Mouse (Mus musculus) forebrain, postnatal 0 days (tissue): ENCODE results near the gene Krt36. TPM values are rescaled to one million over a fixed set of nuclear protein-coding genes. Genes with fewer than 3 reads are reported as not detected.
A peak's percentile ranks its signal among the peaks of the same experiment; 100 is the strongest.

Source experiments
- ATAC-seq: fragments of 200-750 bp; cut with Nextera tagmentation; 2 replicates; pipeline ENCODE4 v1.8.0; 2017; ENCODE audit warnings: mild to moderate bottlenecking, moderate library complexity
- DNase-seq: peaks from one replicate; pipeline ENCODE4 v3.0.0-alpha.2; 2015
- H3K27ac ChIP-seq: fragments of 300-500 bp; sonication (generic); 2 replicates; pipeline ENCODE4 v1.5.1; 2014; ENCODE audit warnings: low read depth, mild to moderate bottlenecking, antibody characterized with exemption, low read length, moderate library complexity, mixed read lengths
- H3K27me3 ChIP-seq: fragments of 300-500 bp; sonication (generic); 2 replicates; pipeline ENCODE4 v1.6.1; 2014; ENCODE audit warnings: mild to moderate bottlenecking, low read length, mixed read lengths; ENCODE audit not compliant: insufficient read depth
- H3K36me3 ChIP-seq: fragments of 300-500 bp; sonication (generic); 2 replicates; pipeline ENCODE4 v1.6.1; 2014; ENCODE audit warnings: mild to moderate bottlenecking, moderate library complexity; ENCODE audit not compliant: insufficient read depth
- H3K4me1 ChIP-seq: fragments of 300-500 bp; sonication (generic); 2 replicates; pipeline ENCODE4 v1.6.1; 2014; ENCODE audit warnings: antibody characterized with exemption; ENCODE audit not compliant: insufficient read depth
- H3K4me2 ChIP-seq: fragments of 300-500 bp; sonication (generic); 2 replicates; pipeline ENCODE4 v1.6.1; 2014; ENCODE audit warnings: low read depth, mild to moderate bottlenecking, moderate library complexity
- H3K4me3 ChIP-seq: fragments of 300-500 bp; sonication (generic); 2 replicates; pipeline ENCODE4 v1.5.1; 2014; ENCODE audit warnings: low read depth, low read length, mixed read lengths
- H3K9ac ChIP-seq: fragments of 300-500 bp; sonication (generic); 2 replicates; pipeline ENCODE4 v1.6.1; 2014; ENCODE audit warnings: mild to moderate bottlenecking
- H3K9me3 ChIP-seq: fragments of 300-500 bp; sonication (generic); 2 replicates; pipeline ENCODE4 v1.6.1; 2016; ENCODE audit warnings: low read length
- CTCF ChIP-seq: sonication (generic); IDR thresholded peaks from 2 replicates; pipeline ENCODE4 v1.5.1; 2016; ENCODE audit warnings: antibody characterized with exemption, control low read depth, low read depth
- WGBS: fragments of 180-500 bp; shearing (Covaris S2); extraction: QIAGEN DNeasy Blood & Tissue Kit; methylation state at CpG from one replicate; pipeline ENCODE4 v1.1.7; 2014; 5-methylcytosine and 5-hydroxymethylcytosine counted together
- polyA plus RNA-seq: library from polyadenylated mRNA; unstranded; fragments of >200 nt; fragmentation: Nextera tagmentation; extraction: Ambion mirVana; gene quantifications from 2 replicates; pipeline ENCODE4 v1.2.1, GENCODE M21; 2015
- total RNA-seq: library from RNA; depleted of rRNA; stranded (reverse); fragments of >200 nt; gene quantifications from 2 replicates; pipeline ENCODE4 v1.2.3, GENCODE M21; 2014; rRNA removed

Krt36 gene
- total RNA-seq (not detected in 2 replicates), polyA plus RNA-seq (not detected in 2 replicates)

DNA sequence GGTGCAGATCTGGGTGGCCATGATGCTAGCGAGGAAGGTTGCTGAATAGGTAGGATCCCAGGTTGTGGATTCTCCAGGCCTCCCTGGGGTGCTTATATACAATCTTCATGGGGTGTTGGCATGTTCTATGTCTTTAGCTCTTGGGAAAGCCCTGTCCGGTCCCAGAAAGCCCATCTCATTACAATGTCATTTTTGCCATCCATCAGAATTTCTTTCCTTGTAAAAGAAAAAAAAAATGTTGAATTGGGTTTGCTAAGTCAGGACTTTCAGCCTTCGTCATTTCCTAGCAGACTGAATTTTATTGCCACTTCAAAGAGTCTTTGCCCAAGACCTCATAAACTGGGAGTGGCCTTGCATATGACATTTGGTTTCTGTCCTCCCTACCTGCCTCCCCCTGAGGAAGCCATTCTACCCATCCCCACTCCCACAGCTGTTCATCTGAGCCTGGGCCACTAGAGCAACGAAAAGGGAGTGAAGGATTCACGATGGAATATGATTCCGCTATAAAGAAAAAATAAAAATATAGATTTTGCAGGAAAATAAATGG is at the start of gene Krt36:
TSS of gene Krt36 (minus strand) at position 51 of the 547 bp plus-strand sequence.
- TF ChIP-seq CTCF = no peak
- DNase-seq = no peak

GRCm38 (mm10) chr11:100148615-100149330 is 43.3 kb upstream of the Krt36 start, which contains the start of gene Krt19:
Krt19 (minus strand) TSS chr11:100148665.
- WGBS = 41% methylated on average over 9 of the region's 9 CpGs
- ATAC-seq = no peak
- no peaks in the 10 kb centered on the region for H3K4me1 ChIP-seq
- no peak for DNase-seq
- H3K9me3 ChIP-seq = no peaks in the 10 kb centered on the region
- H3K9ac ChIP-seq = no peak within 1 kb of the TSS
- H3K4me2 ChIP-seq = no peak within 1 kb of the TSS
- no peak within 1 kb of the TSS for H3K27ac ChIP-seq
- no peak within 1 kb of the TSS for H3K4me3 ChIP-seq
- H3K36me3 ChIP-seq = no peaks in the 10 kb centered on the region
- peaks cover 14% of the 10 kb centered on the region for H3K27me3 ChIP-seq
- TF ChIP-seq CTCF = no peak

More for the DNA sequence above, at the start of gene Krt36:
- no peaks in the 10 kb centered on the region for H3K9me3 ChIP-seq
- WGBS = 91% methylated on average over 6 of the region's 6 CpGs
- no peak within 1 kb of the TSS for H3K4me3 ChIP-seq
- H3K36me3 ChIP-seq = no peaks in the 10 kb centered on the region
- ATAC-seq = no peak
- no peaks in the 10 kb centered on the region for H3K27me3 ChIP-seq
- H3K27ac ChIP-seq = no peak within 1 kb of the TSS
- H3K9ac ChIP-seq = no peak within 1 kb of the TSS
- H3K4me2 ChIP-seq = no peak within 1 kb of the TSS
- no peaks in the 10 kb centered on the region for H3K4me1 ChIP-seq

DNA sequence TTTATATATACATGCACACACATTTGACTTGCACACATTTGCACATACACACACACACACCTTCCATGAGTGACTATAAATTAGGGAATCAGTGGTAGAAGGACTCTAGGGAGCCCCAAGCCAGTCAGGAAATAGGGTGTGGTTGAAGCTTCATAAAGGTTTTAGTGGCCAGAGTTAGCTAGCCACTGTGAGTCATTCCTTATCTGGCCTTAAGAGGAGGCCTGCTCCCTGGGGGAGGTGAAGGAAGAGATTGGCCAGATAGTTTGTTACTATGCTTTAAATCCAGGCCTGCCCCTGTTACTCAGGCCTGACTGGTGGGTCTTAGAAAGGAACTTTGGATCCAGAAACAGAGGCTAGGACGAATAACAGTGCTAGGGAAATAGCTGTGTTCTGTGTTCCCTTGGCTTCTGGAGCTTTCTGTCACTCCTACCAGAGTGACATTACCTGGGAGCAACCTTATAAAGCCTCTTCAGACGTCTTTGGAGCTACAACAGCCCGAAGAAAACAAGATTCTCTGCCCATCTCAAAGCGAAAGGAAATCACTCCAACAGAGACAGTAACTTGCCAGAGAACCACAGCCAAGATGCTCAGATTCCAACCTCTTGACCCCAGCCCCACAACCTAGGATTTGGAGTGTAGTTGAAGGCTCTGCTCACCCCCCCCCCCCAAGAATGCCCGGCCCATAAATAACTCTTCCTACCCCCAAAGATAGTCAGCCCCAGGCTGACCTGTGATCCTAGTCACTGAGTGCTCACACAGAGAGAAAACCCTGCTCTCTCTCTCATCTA is 42.3 kb upstream of the Krt36 start:
- WGBS = 72% methylated on average over 5 of the region's 5 CpGs
- H3K27ac ChIP-seq = no peak overlapping the region
- H3K27me3 ChIP-seq = peaks cover 14% of the 10 kb centered on the region
- ATAC-seq (no peak), DNase-seq (no peak)
- TF ChIP-seq CTCF = no peak
- H3K36me3 ChIP-seq = no peaks in the 10 kb centered on the region
- H3K9me3 ChIP-seq = no peaks in the 10 kb centered on the region
- no peak overlapping the region for H3K9ac ChIP-seq
- no peaks in the 10 kb centered on the region for H3K4me1 ChIP-seq
- no peak overlapping the region for H3K4me2 ChIP-seq
- no peak overlapping the region for H3K4me3 ChIP-seq

DNA sequence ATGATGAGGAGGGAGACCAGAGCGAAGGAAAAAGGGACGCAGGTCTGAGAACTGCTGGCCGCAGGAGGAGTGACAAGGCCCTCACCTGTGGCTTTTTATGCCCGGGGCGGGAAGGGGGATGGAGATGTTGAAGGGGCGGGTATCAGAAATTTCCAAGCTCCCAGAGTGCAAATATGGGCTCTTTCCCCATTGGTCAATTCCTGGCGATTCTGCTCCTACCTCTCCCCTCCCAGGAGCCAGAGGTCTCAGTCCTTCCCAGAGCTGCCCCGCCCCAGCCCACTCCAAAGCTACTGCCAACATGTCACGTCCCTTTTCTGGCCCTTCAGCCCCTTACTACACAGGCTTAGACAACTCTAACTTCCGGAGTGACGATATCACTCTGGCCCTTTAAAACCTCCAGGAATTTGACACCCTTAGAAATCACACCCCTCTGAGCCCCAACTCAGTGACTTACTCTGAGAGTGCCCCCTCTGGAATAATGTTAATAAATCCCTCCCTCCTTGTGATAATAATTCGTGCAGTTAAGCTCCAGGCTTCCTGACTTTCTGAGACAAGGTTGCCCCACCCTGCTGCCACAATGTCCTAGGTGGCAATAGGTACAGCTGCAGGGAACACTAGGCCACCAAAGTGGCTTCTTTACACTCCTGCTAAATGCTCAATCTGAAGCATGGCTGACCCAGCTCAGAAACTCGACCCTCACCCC is 40.6 kb upstream of the Krt36 start:
- ATAC-seq (no peak), DNase-seq (no peak)
- no peaks in the 10 kb centered on the region for H3K36me3 ChIP-seq
- TF ChIP-seq CTCF = no peak
- H3K27ac ChIP-seq = no peak overlapping the region
- peaks cover 14% of the 10 kb centered on the region for H3K27me3 ChIP-seq
- no peaks in the 10 kb centered on the region for H3K4me1 ChIP-seq
- H3K4me3 ChIP-seq = peak overlapping the region; percentile 14; the same call in 1 of the 2 replicates
- H3K4me2 ChIP-seq = peak overlapping the region; percentile 38
- H3K9me3 ChIP-seq = no peaks in the 10 kb centered on the region
- no peak overlapping the region for H3K9ac ChIP-seq
- WGBS = 3% methylated on average over 13 of the region's 13 CpGs

DNA sequence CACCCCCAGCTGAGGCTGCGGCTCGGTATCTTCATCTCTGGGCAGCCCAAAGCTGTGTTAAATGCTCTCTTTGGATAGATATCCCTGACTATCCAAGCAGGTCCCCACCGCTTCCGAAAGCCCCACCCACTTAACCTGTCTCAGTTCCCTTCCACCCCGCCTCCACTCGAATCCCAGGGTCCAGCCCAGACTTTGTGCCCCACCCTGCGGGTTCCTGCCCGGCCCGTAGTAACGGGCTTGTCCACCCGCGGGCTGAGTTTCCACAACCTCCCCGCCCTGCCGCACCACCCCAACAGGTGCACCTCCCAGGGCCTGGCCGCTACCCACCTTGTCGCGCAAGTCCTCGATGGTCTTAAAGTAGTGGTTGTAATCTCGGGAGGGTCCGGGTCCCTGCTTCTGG is 39.7 kb upstream of the Krt36 start:
- WGBS = 2% methylated on average over 20 of the region's 20 CpGs
- ATAC-seq = no peak
- TF ChIP-seq CTCF = no peak

GRCm38 (mm10) chr11:100140966-100141365 is 35.5 kb upstream of the Krt36 start:
- Histone ChIP-seq H3K9me3 (no peaks in the 10 kb centered on the region), H3K27ac (no peak overlapping the region), H3K4me3 (no peak overlapping the region), H3K36me3 (no peaks in the 10 kb centered on the region), H3K9ac (no peak overlapping the region), H3K4me2 (no peak overlapping the region), H3K27me3 (peaks cover 14% of the 10 kb centered on the region), H3K4me1 (no peaks in the 10 kb centered on the region)
- WGBS = 81% methylated on average over 21 of the region's 21 CpGs
- TF ChIP-seq CTCF = no peak
- ATAC-seq (no peak), DNase-seq (no peak)

More for the DNA sequence above, 39.7 kb upstream of the Krt36 start:
- H3K4me1 ChIP-seq = no peaks in the 10 kb centered on the region
- no peak for DNase-seq
- peaks cover 14% of the 10 kb centered on the region for H3K27me3 ChIP-seq
- H3K4me2 ChIP-seq = peak overlapping the region; percentile 38
- H3K9ac ChIP-seq = no peak overlapping the region; the same call in 1 of the 2 replicates
- H3K36me3 ChIP-seq = no peaks in the 10 kb centered on the region
- no peaks in the 10 kb centered on the region for H3K9me3 ChIP-seq
- no peak overlapping the region for H3K27ac ChIP-seq
- peak overlapping the region; percentile 14; the same call in 1 of the 2 replicates for H3K4me3 ChIP-seq
